In the genomic region with DNA sequence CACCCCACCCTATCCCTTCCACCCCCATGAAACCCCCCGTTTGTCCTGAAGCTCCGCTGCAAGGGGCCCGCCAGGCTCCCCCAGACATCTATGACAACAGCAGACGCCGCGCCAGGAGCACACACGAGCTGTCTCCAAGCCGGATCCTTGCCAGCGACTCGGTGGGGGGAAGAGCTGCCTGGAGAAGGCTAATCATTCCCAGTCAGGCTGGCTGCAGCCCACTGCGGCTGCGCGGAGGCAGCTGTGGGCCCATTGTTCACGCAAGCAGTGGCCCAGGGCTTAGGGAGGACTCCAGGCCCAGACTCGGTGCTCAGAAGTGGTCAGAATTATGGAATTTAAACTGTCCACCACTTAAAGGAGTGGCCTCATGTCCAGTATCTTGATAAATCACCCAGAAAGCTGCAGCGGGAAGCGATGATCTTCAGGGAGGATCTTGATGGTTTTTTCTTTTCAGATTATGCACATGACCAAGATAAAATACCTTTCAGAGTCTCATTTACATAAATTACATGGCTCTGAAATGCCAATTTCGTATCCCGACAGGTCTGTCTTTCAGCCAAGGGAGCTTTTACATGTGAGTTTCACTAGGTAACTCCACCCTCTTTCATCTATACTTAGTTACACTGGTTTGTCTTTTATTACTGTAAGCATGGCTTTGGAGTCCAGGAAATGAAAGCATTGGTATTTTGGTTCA, we compare ENCODE assay signal across 8 mouse cellular contexts.
A peak's percentile ranks its signal among the peaks of the same experiment; 100 is the strongest.
DNase-seq lines count a peak whose midpoint lies in the region; ATAC-seq lines count a peak whose summit lies in the region.

No protein-coding gene starts in this region.

- no peaks in the 10 kb centered on the region for H3K9me3 ChIP-seq in embryonic facial prominence, embryonic 12.5 days
- H3K9me3 ChIP-seq in midbrain, embryonic 10.5 days (replicated peaks), result no peaks in the 10 kb centered on the region
- no peaks in the 10 kb centered on the region for H3K9me3 ChIP-seq in stomach, embryonic 14.5 days (ENCODE audit: control insufficient read depth, low read depth, low read length)

- intact Hi-C loops in left cerebral cortex, postnatal 14 days (cut with DNase I), result loop anchor here (5.0 kb wide), 1 partner anchor 231 kb away; the partner anchor contains the start of gene Adamts6

- H3K36me3 ChIP-seq in embryonic facial prominence, embryonic 12.5 days, result no peaks in the 10 kb centered on the region
- H3K36me3 ChIP-seq in midbrain, embryonic 10.5 days, result no peaks in the 10 kb centered on the region
- H3K36me3 ChIP-seq in stomach, embryonic 14.5 days (ENCODE audit: control insufficient read depth, insufficient read depth, low read length), result no peaks in the 10 kb centered on the region

- peak overlapping the region; percentile 49; the same call in 1 of the 2 replicates for H3K9ac ChIP-seq in embryonic facial prominence, embryonic 12.5 days
- no peak overlapping the region for H3K9ac ChIP-seq in stomach, embryonic 14.5 days (replicated peaks; ENCODE audit: low read depth, low read length)

- H3K4me2 ChIP-seq in embryonic facial prominence, embryonic 12.5 days (replicated peaks), result peak overlapping the region; percentile 53
- H3K4me2 ChIP-seq in stomach, embryonic 14.5 days (replicated peaks; ENCODE audit: low read depth, low read length), result peak overlapping the region; percentile 46

- peak; percentile 93 for DNase-seq in adrenal gland, postnatal 14 days
- peak; percentile 88 to 89 for DNase-seq in heart, adult 18-20 months
- peak; percentile 87 for DNase-seq in kidney, adult 11 months
- DNase-seq in left cerebral cortex, postnatal 14 days (ENCODE audit: low spot score in 2 of 2), result peak; percentile 87 to 93
- DNase-seq in midbrain, embryonic 10.5 days (ENCODE audit: low spot score), result peak; percentile 90
- DNase-seq in spleen, postnatal 14 days (ENCODE audit: low spot score in 2 of 2), result no peak

- peaks cover 15% of the 10 kb centered on the region for H3K4me1 ChIP-seq in embryonic facial prominence, embryonic 12.5 days
- H3K4me1 ChIP-seq in midbrain, embryonic 10.5 days, result peaks cover 19% of the 10 kb centered on the region
- H3K4me1 ChIP-seq in stomach, embryonic 14.5 days (ENCODE audit: control insufficient read depth, insufficient read depth, low read length), result 0 out of 2 replicates have a peak, but pooled peaks cover 3% of the 10 kb centered on the region

- H3K27ac ChIP-seq in embryonic facial prominence, embryonic 12.5 days, result peak overlapping the region; percentile 93
- H3K27ac ChIP-seq in midbrain, embryonic 10.5 days (replicated peaks), result peak overlapping the region; percentile 91
- H3K27ac ChIP-seq in stomach, embryonic 14.5 days (ENCODE audit: low read length), result peak overlapping the region; percentile 64

- peak overlapping the region; percentile 24 for H3K4me3 ChIP-seq in embryonic facial prominence, embryonic 12.5 days
- H3K4me3 ChIP-seq in midbrain, embryonic 10.5 days, result peak overlapping the region; percentile 50
- H3K4me3 ChIP-seq in stomach, embryonic 14.5 days (ENCODE audit: low read depth, low read length), result peak overlapping the region; percentile 3; the same call in 1 of the 2 replicates

- no peaks in the 10 kb centered on the region for H3K27me3 ChIP-seq in embryonic facial prominence, embryonic 12.5 days
- H3K27me3 ChIP-seq in midbrain, embryonic 10.5 days (ENCODE audit: low read depth, poor library complexity, severe bottlenecking), result no peaks in the 10 kb centered on the region
- no peaks in the 10 kb centered on the region for H3K27me3 ChIP-seq in stomach, embryonic 14.5 days (ENCODE audit: control insufficient read depth, insufficient read depth, low read length)

- ATAC-seq in embryonic facial prominence, embryonic 12.5 days (ENCODE audit: insufficient number of reproducible peaks, insufficient read depth, low FRiP score, low TSS enrichment), result peak; percentile 95
- peak; percentile 90 for ATAC-seq in stomach, embryonic 14.5 days (ENCODE audit: insufficient number of reproducible peaks, insufficient read depth, low FRiP score, low read depth)

- 6% methylated on average over 19 of the region's 19 CpGs for WGBS in embryonic facial prominence, embryonic 12.5 days
- 10% methylated on average over 19 of the region's 19 CpGs for WGBS in midbrain, embryonic 10.5 days
- WGBS in stomach, embryonic 14.5 days, result 8% methylated on average over 19 of the region's 19 CpGs

Comparison
In these comparisons a context has a peak if more than half of its experiments do, and no peak if none do; other contexts are left out.
1. DNase-seq: peak in adrenal gland, postnatal 14 days (single experiment), heart, adult 18-20 months (2 of 2), kidney, adult 11 months (single experiment), left cerebral cortex, postnatal 14 days (2 of 2) and midbrain, embryonic 10.5 days (single experiment); none in spleen, postnatal 14 days (0 of 2).
2. Peak in every context shown above with its lines, with median percentiles within 50 percentile points of each other: H3K27ac ChIP-seq and H3K4me3 ChIP-seq.